Mouse (Mus musculus) cortical plate, adult 2 months (tissue): ENCODE results near the gene Rubcn. TPM values are rescaled to one million over a fixed set of nuclear protein-coding genes. Genes with fewer than 3 reads are reported as not detected.

Experiments used
- H3K27ac ChIP-seq: fragments of 200-500 bp; 2 replicates; pipeline ENCODE4 v1.5.1; 2012; ENCODE audit warnings: low read length, control low read depth, inconsistent platforms; ENCODE audit not compliant: insufficient read depth
- H3K4me1 ChIP-seq: fragments of 200-500 bp; 2 replicates; pipeline ENCODE4 v1.6.1; 2011; ENCODE audit warnings: low read length; ENCODE audit not compliant: control insufficient read depth, insufficient read depth
- H3K4me3 ChIP-seq: fragments of 200-500 bp; 2 replicates; pipeline ENCODE4 v1.5.1; 2011; ENCODE audit warnings: mild to moderate bottlenecking, low read length, control low read depth; ENCODE audit not compliant: insufficient read depth
- CTCF ChIP-seq: fragments of 200-500 bp; IDR thresholded peaks from 2 replicates; pipeline ENCODE4 v1.5.1; 2011; ENCODE audit warnings: mild to moderate bottlenecking, control low read depth, low read length; ENCODE audit not compliant: insufficient read depth; ENCODE audit errors: extremely low read depth
- POLR2A ChIP-seq: fragments of 200-500 bp; IDR thresholded peaks from 2 replicates; pipeline ENCODE4 v1.6.1; 2011; ENCODE audit warnings: mild to moderate bottlenecking, low read length, control low read depth; ENCODE audit not compliant: insufficient read depth; ENCODE audit errors: extremely low read depth
- polyA plus RNA-seq: library from polyadenylated mRNA; depleted of rRNA; stranded (reverse); fragments of >200 nt; gene quantifications from 2 replicates; pipeline ENCODE4 v1.2.3, GENCODE M21; 2012

Gene Rubcn
- polyA plus RNA-seq, 1 experiment = 77.0 TPM

DNA sequence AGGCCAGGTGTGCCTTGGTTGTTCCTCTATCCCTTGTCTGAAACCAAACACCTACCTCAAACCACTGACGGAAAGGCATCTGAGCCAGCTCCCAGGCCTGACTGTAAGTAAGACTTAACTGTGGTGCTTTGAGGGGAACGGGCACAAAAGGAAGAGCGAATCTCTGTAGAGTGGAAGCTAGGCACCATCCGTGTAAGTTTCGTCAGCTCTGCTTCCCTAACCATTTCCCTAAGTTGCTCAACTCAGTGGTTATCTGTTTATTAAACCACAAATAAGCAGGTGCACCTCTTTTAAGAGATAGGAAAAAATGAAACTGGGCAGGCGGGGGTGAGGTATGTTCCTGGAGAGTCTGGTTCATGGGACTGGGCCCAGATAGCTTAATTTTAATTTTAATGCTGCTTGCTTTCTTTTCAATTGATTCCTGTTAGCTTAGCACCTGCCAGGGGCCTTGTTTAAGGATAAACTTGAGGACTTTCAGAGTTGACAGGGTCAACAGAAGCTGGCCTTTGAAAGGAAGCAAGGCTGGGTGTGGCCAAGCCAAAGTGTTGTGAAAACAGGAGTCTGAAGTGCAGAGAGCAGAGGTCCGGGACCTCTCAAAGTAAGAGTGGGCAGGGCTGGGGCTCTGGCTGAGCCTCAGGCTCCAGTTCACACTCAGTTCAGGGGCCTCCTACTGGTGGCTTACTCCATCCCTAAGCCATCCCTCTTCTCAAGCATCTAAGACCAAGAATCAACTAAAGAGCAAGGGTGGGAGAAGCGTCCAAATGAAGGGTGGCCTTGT, 70.0 kb downstream of the Rubcn start:
- no peak for TF ChIP-seq POLR2A
- TF ChIP-seq CTCF = no peak
- Histone ChIP-seq H3K4me1 (no peaks in the 10 kb centered on the region), H3K4me3 (no peak overlapping the region), H3K27ac (no peak overlapping the region)

DNA sequence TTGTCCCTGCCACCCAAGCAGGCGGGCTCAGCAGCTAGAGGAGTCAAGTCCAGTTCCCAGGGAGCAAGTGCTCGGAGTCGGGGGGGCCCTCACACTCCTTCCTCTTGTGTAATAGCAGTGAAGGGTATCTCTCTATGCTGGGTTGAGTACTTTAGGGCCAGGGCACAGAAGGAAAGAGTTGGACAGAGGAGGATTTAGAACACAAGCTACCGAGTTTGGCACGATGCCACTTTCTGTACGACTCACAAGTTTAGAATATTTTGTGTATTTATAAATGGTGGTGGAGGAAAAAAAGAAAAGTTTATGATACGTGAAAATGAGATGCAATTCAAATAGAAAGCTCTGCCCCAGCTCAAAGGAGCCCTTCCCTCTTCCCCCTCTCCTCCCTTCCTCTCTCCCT, 72.4 kb downstream of the Rubcn start:
- TF ChIP-seq POLR2A (no peak), CTCF (no peak)
- no peaks in the 10 kb centered on the region for H3K4me1 ChIP-seq
- H3K27ac ChIP-seq = no peak overlapping the region
- no peak overlapping the region for H3K4me3 ChIP-seq

DNA sequence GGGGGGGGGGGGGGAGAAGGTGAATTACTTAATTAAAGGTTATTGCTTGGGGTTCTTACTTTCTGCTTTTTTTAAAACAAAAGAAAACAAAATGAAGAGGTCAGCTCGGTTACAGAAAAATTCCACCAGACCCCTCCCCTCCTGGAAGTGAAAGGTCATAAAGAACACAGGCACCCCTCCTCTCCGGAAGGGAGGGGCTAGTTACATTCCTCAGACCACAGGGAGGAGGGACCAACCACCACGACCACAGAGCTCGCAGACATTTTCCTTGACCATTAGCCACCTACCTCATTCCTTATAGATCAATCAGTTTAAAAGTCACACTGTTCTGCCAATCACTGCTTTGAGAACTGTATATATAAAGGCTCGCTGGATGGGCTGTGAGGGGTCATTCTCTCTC, 73.7 kb downstream of the Rubcn start:
- H3K4me1 ChIP-seq = no peaks in the 10 kb centered on the region
- H3K27ac ChIP-seq = no peak overlapping the region
- TF ChIP-seq POLR2A = no peak
- no peak for TF ChIP-seq CTCF
- H3K4me3 ChIP-seq = no peak overlapping the region

DNA sequence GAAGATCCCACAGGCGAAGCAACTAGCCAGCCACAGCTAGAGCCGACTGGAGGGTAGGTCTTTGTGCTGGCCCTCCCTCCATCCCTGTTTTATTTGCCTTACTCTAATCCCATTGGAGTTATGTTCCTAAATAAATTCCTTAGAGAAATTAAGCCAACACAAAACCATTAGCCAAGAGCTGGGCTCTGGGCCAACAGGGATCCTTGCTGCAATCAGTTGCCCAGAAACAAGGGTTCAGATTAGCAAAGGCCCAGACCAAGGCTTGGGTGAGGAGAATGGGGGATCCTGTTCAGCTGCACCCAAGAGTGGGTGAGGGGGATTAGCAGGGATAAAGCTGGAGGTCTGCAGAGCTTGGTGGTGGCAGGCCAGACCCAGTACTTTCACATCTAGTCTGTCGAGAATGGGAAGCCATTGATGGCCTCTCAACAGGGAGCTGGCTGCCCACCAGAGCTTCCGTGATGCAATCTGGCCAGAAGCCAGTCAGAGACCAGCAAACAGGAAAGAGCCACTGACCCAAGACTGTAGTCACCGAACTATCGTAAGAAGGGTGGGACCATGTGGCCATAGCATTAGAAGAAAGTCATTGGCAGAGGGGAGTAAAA, 74.2 kb downstream of the Rubcn start:
- no peak overlapping the region for H3K27ac ChIP-seq

DNA sequence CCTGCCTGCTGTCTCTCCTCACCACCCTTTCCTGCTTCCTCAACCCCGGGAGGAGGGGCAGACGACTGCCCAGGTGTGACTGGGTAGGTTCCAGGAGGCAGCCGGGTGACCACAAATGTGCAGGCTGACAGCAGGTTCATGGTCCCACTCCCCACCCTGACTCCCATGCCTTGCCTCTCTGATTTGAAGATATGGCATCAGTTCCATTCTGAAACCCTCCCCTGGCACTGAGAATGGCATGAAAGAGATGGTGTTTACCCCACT, 80.2 kb downstream of the Rubcn start, which contains the start of gene Muc20:
Gene Muc20 (minus strand): TSS at position 10 of the 264 bp plus-strand sequence.
- TF ChIP-seq POLR2A = no peak
- Histone ChIP-seq H3K4me3 (no peak within 1 kb of the TSS), H3K4me1 (no peaks in the 10 kb centered on the region), H3K27ac (no peak within 1 kb of the TSS)

More for the DNA sequence above, 74.2 kb downstream of the Rubcn start:
- Histone ChIP-seq H3K4me3 (no peak overlapping the region), H3K4me1 (no peaks in the 10 kb centered on the region)
- TF ChIP-seq CTCF = no peak
- TF ChIP-seq POLR2A = no peak

DNA sequence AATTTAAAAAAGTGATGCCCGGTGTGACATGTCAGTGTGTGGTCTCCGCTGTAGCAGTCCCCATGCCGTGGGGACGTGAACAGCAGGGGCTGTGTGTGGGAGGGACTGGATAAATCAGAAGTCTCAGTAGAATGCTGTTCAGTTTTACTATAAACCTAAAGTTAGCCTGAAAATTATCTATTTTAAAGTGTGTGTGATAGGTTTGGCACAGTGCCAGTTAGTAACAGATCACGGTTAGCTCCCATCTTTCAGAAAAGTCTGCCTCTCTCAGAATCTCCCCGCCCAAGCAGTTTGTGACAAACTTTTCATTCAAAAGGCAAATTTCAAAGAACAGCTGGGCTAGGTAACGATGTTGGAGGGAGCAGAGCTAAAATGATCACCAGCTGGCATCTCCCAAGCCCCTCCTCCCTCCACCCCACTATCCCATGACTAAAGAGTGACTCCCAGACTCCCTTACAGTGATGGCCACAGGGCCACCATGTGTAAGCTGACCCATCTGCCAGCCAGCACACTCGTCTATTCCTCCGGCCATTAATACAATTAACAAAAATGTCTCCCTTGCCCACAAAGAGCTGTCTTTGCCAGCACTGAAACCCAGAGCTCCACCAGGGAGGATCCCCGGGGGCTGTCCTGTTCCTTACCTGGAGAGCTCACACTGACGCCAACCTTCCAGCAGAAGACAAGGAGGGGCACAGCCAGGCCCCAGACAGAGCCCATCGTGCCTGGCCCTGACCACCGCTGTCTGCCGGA, 80.7 kb downstream of the Rubcn start:
- H3K4me1 ChIP-seq = no peaks in the 10 kb centered on the region
- TF ChIP-seq CTCF (no peak), POLR2A (no peak)
- no peak overlapping the region for H3K27ac ChIP-seq
- no peak overlapping the region for H3K4me3 ChIP-seq

DNA sequence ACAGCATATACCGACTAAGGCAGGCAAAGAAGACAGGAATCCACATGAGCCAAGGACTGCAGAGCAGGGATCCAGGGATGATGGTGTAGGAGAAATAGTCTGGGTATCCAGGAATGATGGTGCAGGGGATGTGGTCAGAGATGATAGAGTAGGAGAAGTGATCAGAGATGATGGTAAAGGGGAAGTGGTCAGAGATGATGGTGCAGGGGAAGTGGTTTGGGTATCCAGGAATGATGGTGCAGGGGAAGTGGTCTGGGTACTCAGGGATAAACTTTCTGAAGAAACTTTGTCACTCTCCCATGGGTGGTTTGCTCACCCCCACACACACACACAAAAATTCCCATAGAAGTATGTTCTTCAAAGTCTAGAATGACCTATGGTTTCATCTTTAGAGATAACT, 82.4 kb downstream of the Rubcn start:
- H3K4me1 ChIP-seq = no peaks in the 10 kb centered on the region
- H3K4me3 ChIP-seq = no peak overlapping the region
- no peak overlapping the region for H3K27ac ChIP-seq
- TF ChIP-seq CTCF = no peak
- no peak for TF ChIP-seq POLR2A

DNA sequence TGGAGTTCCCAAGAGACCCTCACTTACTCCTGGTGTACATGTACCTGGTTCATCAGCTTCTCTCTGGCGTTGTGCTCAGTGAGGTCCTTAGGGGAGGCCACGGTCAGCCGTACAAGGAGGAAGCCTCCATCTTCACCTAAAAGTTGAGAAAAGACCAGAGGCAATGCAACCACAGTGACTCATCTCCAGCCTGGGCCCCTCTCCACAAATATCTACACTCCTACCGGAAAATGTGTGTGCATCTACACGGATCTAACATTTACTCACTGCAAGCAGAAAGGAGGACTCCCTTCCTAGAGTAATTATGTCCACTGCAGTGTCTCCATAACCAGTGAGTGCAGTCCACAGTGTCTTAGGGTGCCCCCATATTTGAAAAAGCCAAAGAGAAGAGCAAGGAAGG, 87.5 kb downstream of the Rubcn start:
- H3K4me1 ChIP-seq = no peaks in the 10 kb centered on the region
- TF ChIP-seq POLR2A (no peak), CTCF (no peak)
- H3K4me3 ChIP-seq = no peak overlapping the region
- H3K27ac ChIP-seq = no peak overlapping the region

DNA sequence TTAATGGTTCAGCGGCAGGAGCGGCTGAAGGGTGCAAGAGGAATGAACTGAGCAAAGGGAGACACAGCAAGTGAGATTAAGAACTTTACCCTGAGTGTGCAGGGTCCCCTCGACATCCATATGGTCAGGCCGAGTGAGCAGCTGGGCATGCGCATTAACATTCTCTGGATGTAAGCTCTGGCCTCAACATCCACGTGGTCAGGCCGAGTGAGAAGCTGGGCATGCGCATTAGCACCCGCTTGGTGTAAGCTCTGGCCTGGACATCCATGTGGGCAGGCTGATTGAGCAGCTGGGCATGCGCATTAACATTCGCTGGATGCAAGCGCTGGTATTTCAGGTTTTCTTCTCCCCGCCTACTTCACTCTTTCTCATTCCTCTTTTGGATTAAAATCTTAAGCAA, 92.7 kb downstream of the Rubcn start:
- TF ChIP-seq POLR2A = no peak
- TF ChIP-seq CTCF = no peak
- no peak overlapping the region for H3K27ac ChIP-seq
- H3K4me1 ChIP-seq = no peaks in the 10 kb centered on the region
- H3K4me3 ChIP-seq = no peak overlapping the region
